In the genomic region with DNA sequence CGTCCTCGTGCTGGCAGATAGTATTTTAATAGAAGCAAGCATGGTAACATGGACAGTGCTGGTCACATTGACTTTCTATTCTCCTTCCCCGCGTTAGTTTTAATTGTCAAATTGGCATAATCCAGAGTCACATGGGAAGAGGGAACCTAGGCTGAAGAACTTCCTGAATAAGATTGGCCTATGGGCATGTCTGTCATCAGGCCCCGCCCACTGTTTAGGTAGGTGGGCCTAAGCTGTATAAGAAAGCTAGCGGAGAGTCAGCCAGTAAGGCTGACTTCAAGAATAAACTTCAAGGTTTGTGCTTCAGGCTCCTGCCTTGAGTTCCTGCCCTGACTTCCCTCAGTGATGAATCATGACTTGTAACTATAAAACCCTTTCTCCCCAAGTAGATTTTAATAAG, we compare ENCODE assay signal across 19 mouse cellular contexts. TPM values are rescaled to one million over a fixed set of nuclear protein-coding genes. Genes with fewer than 3 reads are reported as not detected.
DNase-seq lines count a peak whose midpoint lies in the region; ATAC-seq and TF ChIP-seq lines count a peak whose summit lies in the region.
"Had no signal": no experiment of that assay in that cellular context is flagged by ENCODE, and none has a peak within 500 bp of the region (broad histone marks: within the 10 kb centered on the region; RNA-seq: fewer than 3 reads in every experiment).

No protein-coding gene starts in this region.

- no peaks in the 10 kb centered on the region; the same call in 1 of the 2 replicates for H3K27me3 ChIP-seq in liver, embryonic 11.5 days (replicated peaks; ENCODE audit: control insufficient read depth, insufficient read depth, low read length)
- H3K27me3 ChIP-seq in liver, postnatal 0 days (ENCODE audit: insufficient read depth, low read length) = no peaks in the 10 kb centered on the region
- H3K27me3 ChIP-seq in midbrain, embryonic 14.5 days (ENCODE audit: control insufficient read depth, insufficient read depth, low read length) = 0 out of 2 replicates have a peak, but pooled peaks cover 4% of the 10 kb centered on the region
- H3K27me3 ChIP-seq: embryonic facial prominence, embryonic 15.5 days; kidney, embryonic 15.5 days had no signal

- in situ Hi-C loops in ES-E14 (cut with MboI; ENCODE audit: low sequenced_read_pairs in 2 of 2, unreplicated experiment in 2 of 2) = no loop called here

- DNase-seq in embryo, embryonic 10.5 days (ENCODE audit: low spot score) = peak; percentile 27
- no peak for DNase-seq in embryo, embryonic 9.5 days (ENCODE audit: extremely low spot score)
- no peak for DNase-seq in liver, embryonic 11.5 days (ENCODE audit: low spot score)
- no peak for DNase-seq in liver, postnatal 0 days
- peak; percentile 62 for DNase-seq in ES-E14 (ENCODE audit: low read depth, low spot score)
- DNase-seq in midbrain, embryonic 14.5 days = peak; percentile 35
- no peak for DNase-seq in kidney, adult 18-20 months
- no peak for DNase-seq in urinary bladder, adult 2 months (ENCODE audit: low spot score)
- DNase-seq: adrenal gland, postnatal 14 days; cerebellum, adult 2 months; layer of hippocampus, postnatal 36 days; lung, postnatal 14 days; right cerebral cortex, adult 18-20 months; thymus, adult 2 months had no signal

- no peak overlapping the region for H3K9ac ChIP-seq in liver, embryonic 11.5 days (ENCODE audit: low read depth, low read length)
- H3K9ac ChIP-seq in liver, postnatal 0 days (replicated peaks) = no peak overlapping the region
- no peak overlapping the region for H3K9ac ChIP-seq in ES-E14 (ENCODE audit: insufficient read depth, low read depth, low read length, poor library complexity, severe bottlenecking)
- no peak overlapping the region for H3K9ac ChIP-seq in midbrain, embryonic 14.5 days (replicated peaks; ENCODE audit: low read length)
- H3K9ac ChIP-seq: embryonic facial prominence, embryonic 15.5 days; hindbrain, embryonic 12.5 days; kidney, embryonic 15.5 days had no signal

- no peak overlapping the region for H3K4me2 ChIP-seq in liver, embryonic 11.5 days
- H3K4me2 ChIP-seq in liver, postnatal 0 days (ENCODE audit: low read depth, low read length) = no peak overlapping the region
- no peak overlapping the region for H3K4me2 ChIP-seq in midbrain, embryonic 14.5 days (ENCODE audit: low read length)
- H3K4me2 ChIP-seq: embryonic facial prominence, embryonic 15.5 days; kidney, embryonic 15.5 days had no signal

- no peaks in the 10 kb centered on the region for H3K36me3 ChIP-seq in liver, embryonic 11.5 days (ENCODE audit: control insufficient read depth, insufficient read depth, low read length)
- H3K36me3 ChIP-seq in liver, postnatal 0 days (replicated peaks; ENCODE audit: insufficient read depth, low read length) = no peaks in the 10 kb centered on the region
- H3K36me3 ChIP-seq in ES-E14 (ENCODE audit: control insufficient read depth, insufficient read depth, low read length, poor library complexity, severe bottlenecking) = no peaks in the 10 kb centered on the region
- no peaks in the 10 kb centered on the region for H3K36me3 ChIP-seq in midbrain, embryonic 14.5 days (ENCODE audit: control insufficient read depth, insufficient read depth, low read length)
- H3K36me3 ChIP-seq: embryonic facial prominence, embryonic 15.5 days; hindbrain, embryonic 12.5 days; kidney, embryonic 15.5 days had no signal

- H3K27ac ChIP-seq in liver, embryonic 11.5 days (ENCODE audit: low read depth, low read length) = no peak overlapping the region
- no peak overlapping the region for H3K27ac ChIP-seq in liver, postnatal 0 days (ENCODE audit: low read depth)
- H3K27ac ChIP-seq in ES-E14 (ENCODE audit: insufficient read depth, low read depth, low read length, poor library complexity, severe bottlenecking) = no peak overlapping the region
- no peak overlapping the region for H3K27ac ChIP-seq in midbrain, embryonic 14.5 days (replicated peaks; ENCODE audit: low read depth, low read length)
- H3K27ac ChIP-seq: embryonic facial prominence, embryonic 15.5 days; hindbrain, embryonic 12.5 days; kidney, embryonic 15.5 days had no signal

- H3K4me1 ChIP-seq in liver, embryonic 11.5 days (replicated peaks; ENCODE audit: control insufficient read depth, insufficient read depth, low read length) = no peaks in the 10 kb centered on the region
- H3K4me1 ChIP-seq in liver, postnatal 0 days (ENCODE audit: insufficient read depth) = no peaks in the 10 kb centered on the region
- peaks cover 0 to 2% of the 10 kb centered on the region in 2 experiments; a peak in 1 of 4 replicates for H3K4me1 ChIP-seq in ES-E14 (ENCODE audit: control insufficient read depth in 2 of 2, insufficient read depth in 2 of 2, low read length in 2 of 2, poor library complexity in 1 of 2)
- H3K4me1 ChIP-seq in midbrain, embryonic 14.5 days (ENCODE audit: control insufficient read depth, insufficient read depth, low read length) = peaks cover 15% of the 10 kb centered on the region; the same call in 1 of the 2 replicates
- H3K4me1 ChIP-seq: embryonic facial prominence, embryonic 15.5 days; kidney, embryonic 15.5 days had no signal

- no peaks in the 10 kb centered on the region for H3K9me3 ChIP-seq in liver, embryonic 11.5 days (ENCODE audit: control insufficient read depth, low read length)
- no peaks in the 10 kb centered on the region for H3K9me3 ChIP-seq in liver, postnatal 0 days (ENCODE audit: low read length)
- H3K9me3 ChIP-seq in ES-E14 (ENCODE audit: control insufficient read depth, insufficient read depth, low read depth, low read length) = no peaks in the 10 kb centered on the region
- H3K9me3 ChIP-seq in midbrain, embryonic 14.5 days (ENCODE audit: control insufficient read depth, low read length) = no peaks in the 10 kb centered on the region
- H3K9me3 ChIP-seq: embryonic facial prominence, embryonic 15.5 days; hindbrain, embryonic 12.5 days; kidney, embryonic 15.5 days had no signal

- no peak overlapping the region for H3K4me3 ChIP-seq in liver, embryonic 11.5 days (ENCODE audit: low read depth, low read length)
- H3K4me3 ChIP-seq in liver, postnatal 0 days (ENCODE audit: low read depth, low read length) = no peak overlapping the region
- H3K4me3 ChIP-seq in ES-E14 (ENCODE audit: insufficient read depth in 1 of 2, low read depth in 1 of 2, low read length in 2 of 2, poor library complexity in 1 of 2, severe bottlenecking in 1 of 2) = 0 out of 4 replicates have a peak overlapping the region, but pooled peaks of 1 of the 2 experiments have one; percentile 10
- H3K4me3 ChIP-seq in midbrain, embryonic 14.5 days (replicated peaks; ENCODE audit: low read depth, low read length) = no peak overlapping the region
- H3K4me3 ChIP-seq: embryonic facial prominence, embryonic 15.5 days; hindbrain, embryonic 12.5 days; kidney, embryonic 15.5 days had no signal

- ATAC-seq in liver, embryonic 11.5 days (replicated peaks; ENCODE audit: low FRiP score) = 0 out of 2 replicates have a peak, but pooled peaks have one; percentile 34
- ATAC-seq in liver, postnatal 0 days = no peak
- ATAC-seq in midbrain, embryonic 14.5 days (ENCODE audit: low FRiP score, low TSS enrichment) = no peak
- ATAC-seq: CD4-positive, CD25-positive, alpha-beta regulatory T cell, adult 4 months had no signal

- WGBS in liver, embryonic 11.5 days = 59% methylated on average over 6 of the region's 6 CpGs
- WGBS in liver, postnatal 0 days (ENCODE audit: insufficient replicate concordance) = 64% methylated on average over 6 of the region's 6 CpGs
- 56% methylated on average over 6 of the region's 6 CpGs for WGBS in midbrain, embryonic 14.5 days

- TF ChIP-seq EP300 in liver, postnatal 0 days (IDR thresholded peaks at IDR 0.05; ENCODE audit: low read depth) = no peak

- no peak for TF ChIP-seq CTCF in liver, postnatal 0 days (IDR thresholded peaks at IDR 0.05; ENCODE audit: low read depth)

TF ChIP-seq in ES-E14, 5 proteins besides CTCF, POLR2A, EP300 and RAD21:
- TF ChIP-seq HCFC1 (IDR thresholded peaks at IDR 0.05; ENCODE audit: borderline replicate concordance, insufficient read depth, low read length) = no peak
- no peak for TF ChIP-seq MAFK (IDR thresholded peaks at IDR 0.05; ENCODE audit: insufficient read depth, low read depth, low read length)
- TF ChIP-seq ZC3H11A (IDR thresholded peaks at IDR 0.05; ENCODE audit: borderline replicate concordance, low read depth, low read length) = no peak
- no peak for TF ChIP-seq CHD2 (IDR thresholded peaks at IDR 0.05; ENCODE audit: low read depth, low read length)
- no peak for TF ChIP-seq ZNF384 (IDR thresholded peaks at IDR 0.05; ENCODE audit: low read depth, low read length)

RNA-seq across cellular contexts. Expression of a gene that starts 15.0 kb away (rescaled TPM):
- 2.8 and 3.0 TPM in 2 replicates for polyA plus RNA-seq in liver, embryonic 11.5 days (2014; fragmentation: Nextera tagmentation; extraction: Ambion mirVana)
- polyA plus RNA-seq in liver, postnatal 0 days (2015; fragmentation: Nextera tagmentation; extraction: Ambion mirVana) = 0.19 and 0.49 TPM in 2 replicates
- total RNA-seq in ES-E14 (2012; rRNA removed) = 0.45 and 0.90 TPM in 2 replicates
- polyA plus RNA-seq in midbrain, embryonic 14.5 days (2014; fragmentation: Nextera tagmentation; extraction: Ambion mirVana) = 5.2 and 8.2 TPM in 2 replicates
- 2.1 and 3.0 TPM in 2 replicates for polyA plus RNA-seq in urinary bladder, adult 2 months (2012; rRNA removed)
- total RNA-seq: common myeloid progenitor, adult 5-6 weeks had no signal
- polyA plus RNA-seq: CD4-positive, CD25-positive, alpha-beta regulatory T cell, adult 4 months had no signal

Comparison
In these comparisons a context has a peak if more than half of its experiments do, and no peak if none do; other contexts are left out.
1. DNase-seq: peak in embryo, embryonic 10.5 days (single experiment), ES-E14 (single experiment) and midbrain, embryonic 14.5 days (single experiment); none in embryo, embryonic 9.5 days (single experiment), liver, embryonic 11.5 days (single experiment), liver, postnatal 0 days (single experiment), kidney, adult 18-20 months (single experiment) and urinary bladder, adult 2 months (single experiment).